Mouse (Mus musculus) cerebellum, adult 2 months (tissue): ENCODE results near the gene Gls. TPM values are rescaled to one million over a fixed set of nuclear protein-coding genes. Genes with fewer than 3 reads are reported as not detected.
A peak's percentile ranks its signal among the peaks of the same experiment; 100 is the strongest.

Experiments
- DNase-seq, 2 experiments: peaks; one replicate each; pipeline ENCODE4 v3.0.0; 2021
- H3K27ac ChIP-seq: fragments of 200-500 bp; 2 replicates; pipeline ENCODE4 v1.5.1; 2012; ENCODE audit warnings: low read length, control low read depth, inconsistent platforms; ENCODE audit not compliant: insufficient read depth
- H3K27me3 ChIP-seq: fragments of 200-500 bp; 2 replicates; pipeline ENCODE4 v1.6.1; 2012; ENCODE audit warnings: inconsistent platforms, mild to moderate bottlenecking, low read length, moderate library complexity; ENCODE audit not compliant: control insufficient read depth, insufficient read depth
- H3K4me1 ChIP-seq: fragments of 200-500 bp; 2 replicates; pipeline ENCODE4 v1.6.1; 2011; ENCODE audit warnings: low read length; ENCODE audit not compliant: control insufficient read depth, insufficient read depth
- H3K4me3 ChIP-seq: fragments of 200-500 bp; replicated peaks from 2 replicates; pipeline ENCODE3; 2011; ENCODE audit warnings: mild to moderate bottlenecking, low read depth, low read length, control low read depth; ENCODE audit not compliant: insufficient read depth
- CTCF ChIP-seq: fragments of 200-500 bp; IDR thresholded peaks from 2 replicates; pipeline ENCODE4 v1.5.1; 2011; ENCODE audit warnings: low read depth, mild to moderate bottlenecking, control low read depth, low read length, moderate library complexity, borderline replicate concordance; ENCODE audit not compliant: insufficient read depth
- POLR2A ChIP-seq: fragments of 200-500 bp; IDR thresholded peaks from 2 replicates; pipeline ENCODE4 v1.6.1; 2011; ENCODE audit warnings: low read length, control low read depth, borderline replicate concordance; ENCODE audit not compliant: insufficient read depth
- WGBS: fragments of 180-500 bp; shearing (Covaris S2); methylation state at CpG from one replicate; pipeline ENCODE4 v1.1.7; 2018; 5-methylcytosine and 5-hydroxymethylcytosine counted together
- polyA plus RNA-seq: library from polyadenylated mRNA; depleted of rRNA; stranded (reverse); fragments of >200 nt; gene quantifications from 2 replicates; pipeline ENCODE4 v1.2.3, GENCODE M21; 2012

Gls gene
- polyA plus RNA-seq, 1 experiment = 234 TPM

- Histone ChIP-seq H3K27me3 (no peaks in the 10 kb centered on the region), H3K27ac (peak overlapping the region; percentile 91), H3K4me1 (peaks cover 10% of the 10 kb centered on the region), H3K4me3 (no peak overlapping the region)
- TF ChIP-seq POLR2A = no peak
- TF ChIP-seq CTCF = no peak
- peak in 1 of 2 experiments; percentile 32 for DNase-seq
- WGBS = 33% methylated on average over 6 of the region's 6 CpGs
Measured at GRCm38 (mm10) chr1:52268006-52268405, 35.0 kb upstream of the Gls start.

- DNase-seq = peak; percentile 91 to 95
- no peaks in the 10 kb centered on the region for H3K27me3 ChIP-seq
- no peak overlapping the region for H3K4me3 ChIP-seq
- H3K27ac ChIP-seq = no peak overlapping the region
- peaks cover 11% of the 10 kb centered on the region for H3K4me1 ChIP-seq
- peak; percentile 38; the same call in 1 of the 2 replicates for TF ChIP-seq CTCF
- TF ChIP-seq POLR2A = no peak
- 4% methylated on average over 3 of the region's 3 CpGs for WGBS
Measured at GRCm38 (mm10) chr1:52267606-52268005, 34.6 kb upstream of the Gls start.

- peaks cover 11% of the 10 kb centered on the region for H3K4me1 ChIP-seq
- peak overlapping the region; percentile 69; the same call in 1 of the 2 replicates for H3K27ac ChIP-seq
- TF ChIP-seq POLR2A = no peak
- TF ChIP-seq CTCF = no peak
- DNase-seq = peak in 1 of 2 experiments; percentile 57
- 36% methylated on average over 3 of the region's 3 CpGs for WGBS
- no peak overlapping the region for H3K4me3 ChIP-seq
- H3K27me3 ChIP-seq = no peaks in the 10 kb centered on the region
Measured at GRCm38 (mm10) chr1:52265886-52266516, 33.0 kb upstream of the Gls start.

- H3K4me1 ChIP-seq = peaks cover 6% of the 10 kb centered on the region
- 8% methylated on average over 3 of the region's 3 CpGs for WGBS
- peak in 1 of 2 experiments; percentile 77 for DNase-seq
Measured at GRCm38 (mm10) chr1:52264290-52264689, 31.3 kb upstream of the Gls start.

GRCm38 (mm10) chr1:52260354-52261090, 27.5 kb upstream of the Gls start:
- Histone ChIP-seq H3K27me3 (no peaks in the 10 kb centered on the region), H3K27ac (no peak overlapping the region), H3K4me3 (no peak overlapping the region), H3K4me1 (0 out of 2 replicates have a peak, but pooled peaks cover 3% of the 10 kb centered on the region)
- DNase-seq = peak in 1 of 2 experiments; percentile 24
- TF ChIP-seq CTCF (no peak), POLR2A (no peak)
- WGBS = 81% methylated on average over 4 of the region's 4 CpGs

More at GRCm38 (mm10) chr1:52264290-52264689, 31.3 kb upstream of the Gls start:
- H3K27ac ChIP-seq = no peak overlapping the region
- no peak overlapping the region for H3K4me3 ChIP-seq
- H3K27me3 ChIP-seq = no peaks in the 10 kb centered on the region
- TF ChIP-seq POLR2A = no peak
- TF ChIP-seq CTCF = no peak

GRCm38 (mm10) chr1:52258006-52258749, 25.1 kb upstream of the Gls start:
- H3K4me3 ChIP-seq = no peak overlapping the region
- 0 out of 2 replicates have a peak, but pooled peaks cover 3% of the 10 kb centered on the region for H3K4me1 ChIP-seq
- WGBS = 92% methylated on average over 9 of the region's 9 CpGs
- no peaks in the 10 kb centered on the region; the same call in 1 of the 2 replicates for H3K27me3 ChIP-seq
- no peak overlapping the region for H3K27ac ChIP-seq
- no peak for TF ChIP-seq POLR2A
- TF ChIP-seq CTCF = no peak
- no peak for DNase-seq

- Histone ChIP-seq H3K4me3 (no peak overlapping the region), H3K27me3 (no peaks in the 10 kb centered on the region; the same call in 1 of the 2 replicates), H3K4me1 (no peaks in the 10 kb centered on the region), H3K27ac (no peak overlapping the region)
- WGBS = 93% methylated on average over 4 of the region's 4 CpGs
- no peak for DNase-seq
- TF ChIP-seq POLR2A (no peak), CTCF (no peak)
Measured at GRCm38 (mm10) chr1:52256916-52257315, 23.9 kb upstream of the Gls start.
